Mouse (Mus musculus) thymus, adult 2 months (tissue): ENCODE results near the gene Lrp1.

ENCODE experiments used
- CTCF ChIP-seq: fragments of 200-500 bp; IDR thresholded peaks from 2 replicates; pipeline ENCODE4 v1.5.1; 2012; ENCODE audit warnings: mild to moderate bottlenecking, control low read depth, low read length, moderate library complexity, borderline replicate concordance; ENCODE audit not compliant: control insufficient read depth, poor library complexity, insufficient read depth; ENCODE audit errors: extremely low read depth
- POLR2A ChIP-seq: fragments of 200-500 bp; IDR thresholded peaks from 2 replicates; pipeline ENCODE4 v1.6.1; 2012; ENCODE audit warnings: mild to moderate bottlenecking, low read length, control low read depth, moderate library complexity; ENCODE audit not compliant: control insufficient read depth, poor library complexity, insufficient read depth; ENCODE audit errors: extremely low read depth

- TF ChIP-seq CTCF (no peak), POLR2A (no peak)
Measured at GRCm38 (mm10) chr10:127549892-127550291, 71.1 kb downstream of the Lrp1 start.
